Mouse (Mus musculus): ENCODE data around the gene Kank1. TPM values are rescaled to one million over a fixed set of nuclear protein-coding genes. Genes with fewer than 3 reads are reported as not detected.

The Kank1 gene
- polyA plus RNA-seq, 1 experiment from 2014 or later: 26.6 TPM

GRCm38 (mm10) chr19:25387902-25388301 lies 151.1 kb downstream of the Kank1 start:
- H3K4me1 ChIP-seq: peaks cover 18% of the 10 kb centered on the region
- no peaks in the 10 kb centered on the region for H3K9me3 ChIP-seq (replicated peaks)
- H3K4me3 ChIP-seq (replicated peaks): no peak overlapping the region
- no peaks in the 10 kb centered on the region for H3K27me3 ChIP-seq
- ATAC-seq (ENCODE audit: insufficient number of reproducible peaks, low FRiP score, low TSS enrichment, low read depth): no peak
- no peaks in the 10 kb centered on the region for H3K36me3 ChIP-seq
- WGBS: 90% methylated on average over 18 of the region's 18 CpGs
- no peak overlapping the region for H3K9ac ChIP-seq
- H3K4me2 ChIP-seq (replicated peaks): no peak overlapping the region
- no peak overlapping the region for H3K27ac ChIP-seq (replicated peaks)

- WGBS: 87% methylated on average over 11 of the region's 11 CpGs
- Histone ChIP-seq H3K4me2 (replicated peaks) (no peak overlapping the region), H3K27me3 (no peaks in the 10 kb centered on the region), H3K9ac (no peak overlapping the region), H3K27ac (replicated peaks) (no peak overlapping the region), H3K9me3 (replicated peaks) (no peaks in the 10 kb centered on the region), H3K4me1 (peaks cover 11% of the 10 kb centered on the region), H3K36me3 (no peaks in the 10 kb centered on the region), H3K4me3 (replicated peaks) (no peak overlapping the region)
- ATAC-seq (ENCODE audit: insufficient number of reproducible peaks, low FRiP score, low TSS enrichment, low read depth): no peak
These were observed 155.4 kb downstream of the Kank1 start for GRCm38 (mm10) chr19:25392135-25392534.

- Histone ChIP-seq H3K27me3 (no peaks in the 10 kb centered on the region), H3K4me3 (replicated peaks) (no peak overlapping the region), H3K9me3 (replicated peaks) (no peaks in the 10 kb centered on the region), H3K36me3 (no peaks in the 10 kb centered on the region), H3K9ac (no peak overlapping the region), H3K4me2 (replicated peaks) (peak overlapping the region; percentile 23; the same call in 1 of the 2 replicates), H3K27ac (replicated peaks) (peak overlapping the region; percentile 44), H3K4me1 (peaks cover 25% of the 10 kb centered on the region)
- peak; percentile 75; the same call in 1 of the 2 replicates for ATAC-seq (ENCODE audit: insufficient number of reproducible peaks, low FRiP score, low TSS enrichment, low read depth)
- WGBS: 15% methylated on average over 10 of the region's 10 CpGs
These were observed 158.3 kb downstream of the Kank1 start for GRCm38 (mm10) chr19:25395035-25395434.

- Histone ChIP-seq H3K4me3 (replicated peaks) (no peak overlapping the region), H3K36me3 (no peaks in the 10 kb centered on the region), H3K9me3 (replicated peaks) (no peaks in the 10 kb centered on the region), H3K27ac (replicated peaks) (no peak overlapping the region), H3K27me3 (no peaks in the 10 kb centered on the region), H3K9ac (no peak overlapping the region), H3K4me2 (replicated peaks) (no peak overlapping the region), H3K4me1 (peaks cover 38% of the 10 kb centered on the region)
- 87% methylated on average over 6 of the region's 6 CpGs for WGBS
- no peak for ATAC-seq (ENCODE audit: insufficient number of reproducible peaks, low FRiP score, low TSS enrichment, low read depth)
These were observed 160.0 kb downstream of the Kank1 start for GRCm38 (mm10) chr19:25396709-25397266.

GRCm38 (mm10) chr19:25399511-25400211 lies 162.9 kb downstream of the Kank1 start:
- WGBS: 13% methylated on average over 9 of the region's 9 CpGs
- H3K4me3 ChIP-seq (replicated peaks): no peak overlapping the region
- no peak overlapping the region for H3K9ac ChIP-seq
- peak overlapping the region; percentile 55; the same call in 1 of the 2 replicates for H3K27ac ChIP-seq (replicated peaks)
- H3K4me2 ChIP-seq (replicated peaks): peak overlapping the region; percentile 8
- H3K9me3 ChIP-seq (replicated peaks): no peaks in the 10 kb centered on the region
- H3K27me3 ChIP-seq: no peaks in the 10 kb centered on the region
- ATAC-seq (ENCODE audit: insufficient number of reproducible peaks, low FRiP score, low TSS enrichment, low read depth): no peak
- H3K4me1 ChIP-seq: peaks cover 36% of the 10 kb centered on the region
- no peaks in the 10 kb centered on the region for H3K36me3 ChIP-seq

GRCm38 (mm10) chr19:25400212-25400913 lies 163.6 kb downstream of the Kank1 start:
- Histone ChIP-seq H3K9me3 (replicated peaks) (no peaks in the 10 kb centered on the region), H3K4me1 (peaks cover 31% of the 10 kb centered on the region), H3K36me3 (no peaks in the 10 kb centered on the region), H3K4me2 (replicated peaks) (peak overlapping the region; percentile 8), H3K27ac (replicated peaks) (peak overlapping the region; percentile 25; the same call in 1 of the 2 replicates), H3K27me3 (no peaks in the 10 kb centered on the region), H3K4me3 (replicated peaks) (no peak overlapping the region), H3K9ac (no peak overlapping the region)
- 0 out of 2 replicates have a peak, but pooled peaks have one; percentile 39 for ATAC-seq (ENCODE audit: insufficient number of reproducible peaks, low FRiP score, low TSS enrichment, low read depth)
- 29% methylated on average over 13 of the region's 13 CpGs for WGBS

GRCm38 (mm10) chr19:25401521-25401920 lies 164.7 kb downstream of the Kank1 start:
- Histone ChIP-seq H3K4me2 (replicated peaks) (no peak overlapping the region), H3K9me3 (replicated peaks) (no peaks in the 10 kb centered on the region), H3K4me1 (peaks cover 34% of the 10 kb centered on the region), H3K27ac (replicated peaks) (no peak overlapping the region; the same call in 1 of the 2 replicates), H3K36me3 (no peaks in the 10 kb centered on the region), H3K4me3 (replicated peaks) (no peak overlapping the region), H3K9ac (no peak overlapping the region), H3K27me3 (no peaks in the 10 kb centered on the region)
- ATAC-seq (ENCODE audit: insufficient number of reproducible peaks, low FRiP score, low TSS enrichment, low read depth): no peak
- 54% methylated on average over 8 of the region's 8 CpGs for WGBS

- no peaks in the 10 kb centered on the region for H3K9me3 ChIP-seq (replicated peaks)
- H3K27ac ChIP-seq (replicated peaks): no peak overlapping the region
- peaks cover 46% of the 10 kb centered on the region for H3K4me1 ChIP-seq
These were observed 167.4 kb downstream of the Kank1 start for GRCm38 (mm10) chr19:25404163-25404562.

GRCm38 (mm10) chr19:25405987-25406386 lies 169.2 kb downstream of the Kank1 start:
- Histone ChIP-seq H3K36me3 (peaks cover 21% of the 10 kb centered on the region), H3K27me3 (no peaks in the 10 kb centered on the region), H3K4me2 (replicated peaks) (peak overlapping the region; percentile 79), H3K4me3 (replicated peaks) (peak overlapping the region; percentile 46; the same call in 1 of the 2 replicates), H3K27ac (replicated peaks) (peak overlapping the region; percentile 83), H3K4me1 (peaks cover 29% of the 10 kb centered on the region), H3K9ac (no peak overlapping the region), H3K9me3 (replicated peaks) (no peaks in the 10 kb centered on the region)
- whole genome bisulfite sequencing: 33% methylated on average over 6 of the region's 6 CpGs
- no peak for ATAC-seq (ENCODE audit: insufficient number of reproducible peaks, low FRiP score, low TSS enrichment, low read depth)

More at GRCm38 (mm10) chr19:25404163-25404562, 167.4 kb downstream of the Kank1 start:
- H3K27me3 ChIP-seq: no peaks in the 10 kb centered on the region
- peaks cover 3% of the 10 kb centered on the region for H3K36me3 ChIP-seq
- WGBS: 90% methylated on average over 4 of the region's 4 CpGs
- ATAC-seq (ENCODE audit: insufficient number of reproducible peaks, low FRiP score, low TSS enrichment, low read depth): no peak
- no peak overlapping the region for H3K4me2 ChIP-seq (replicated peaks)
- H3K9ac ChIP-seq: no peak overlapping the region
- H3K4me3 ChIP-seq (replicated peaks): no peak overlapping the region

GRCm38 (mm10) chr19:25406481-25407184 lies 169.9 kb downstream of the Kank1 start:
- peak overlapping the region; percentile 29 for H3K9ac ChIP-seq
- peak overlapping the region; percentile 83 for H3K27ac ChIP-seq (replicated peaks)
- peaks cover 25% of the 10 kb centered on the region for H3K36me3 ChIP-seq
- H3K4me3 ChIP-seq (replicated peaks): peak overlapping the region; percentile 46
- H3K4me2 ChIP-seq (replicated peaks): peak overlapping the region; percentile 79
- H3K9me3 ChIP-seq (replicated peaks): no peaks in the 10 kb centered on the region
- peak; percentile 82 for ATAC-seq (ENCODE audit: insufficient number of reproducible peaks, low FRiP score, low TSS enrichment, low read depth)
- peaks cover 25% of the 10 kb centered on the region for H3K4me1 ChIP-seq
- WGBS: 1% methylated on average over 25 of the region's 28 CpGs
- H3K27me3 ChIP-seq: no peaks in the 10 kb centered on the region
